Mouse (Mus musculus) T-helper 1 cell (primary cell): ENCODE results near the gene Mettl21a.
"Not testable (repeated sequence)": the region's sequence is repeated elsewhere in the genome, so short reads cannot be mapped to it uniquely, and the experiment has no call there.

ENCODE experiments used
- in situ Hi-C: fragments of 300-600 bp; cut with MboI, MseI; formaldehyde crosslinking; loops from one replicate; pipeline ENCODE4 v1.15.1; 2025; ENCODE audit warnings: high pct_unique_total_duplicates

The Mettl21a gene

DNA sequence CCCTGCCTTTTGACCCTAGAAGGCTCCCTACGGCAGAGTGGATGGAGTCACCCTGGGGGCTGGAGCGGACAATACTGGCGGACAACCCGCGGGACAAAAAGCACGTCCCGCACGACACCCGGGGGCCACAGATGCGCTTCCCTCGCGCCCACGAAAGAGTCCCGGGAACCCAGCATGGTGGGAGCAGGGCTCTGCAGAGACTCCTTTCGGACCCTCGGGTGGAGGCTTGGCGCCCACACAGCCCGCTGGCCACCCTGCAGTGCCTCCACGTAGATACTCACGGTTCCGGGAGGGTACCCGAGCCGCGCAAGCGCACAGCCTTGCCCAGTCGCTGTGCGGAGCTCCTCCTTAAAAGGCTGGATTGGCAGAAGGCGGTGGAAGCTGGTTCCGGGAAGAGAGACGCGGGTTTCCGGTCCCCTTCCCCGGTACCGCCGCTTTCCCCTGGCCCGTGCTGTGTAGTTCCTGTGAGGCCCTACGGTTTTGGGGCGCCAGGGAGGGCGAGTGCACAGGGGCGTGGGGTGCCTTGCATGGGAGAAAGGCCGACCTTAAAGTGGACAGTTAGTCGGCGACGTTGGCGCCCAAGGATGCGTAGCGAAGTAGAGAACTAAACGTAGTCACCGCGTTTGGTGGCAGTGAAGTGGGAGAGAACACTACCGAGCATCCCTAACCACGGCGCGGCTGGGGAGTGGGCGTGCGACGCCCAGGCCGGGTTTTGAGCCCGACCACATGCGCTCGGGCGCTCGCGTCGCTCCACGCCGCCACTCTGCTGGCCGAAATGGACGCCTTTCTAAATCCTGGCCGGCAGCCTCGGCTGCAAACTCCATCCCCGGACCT is at the start of gene Mettl21a:
Mettl21a (minus strand) TSS at position 362 of the 834 bp plus-strand sequence.
- in situ Hi-C loops = loop anchor here (10.0 kb wide), 1 partner anchor 502 kb away; no protein-coding TSS in a partner anchor

DNA sequence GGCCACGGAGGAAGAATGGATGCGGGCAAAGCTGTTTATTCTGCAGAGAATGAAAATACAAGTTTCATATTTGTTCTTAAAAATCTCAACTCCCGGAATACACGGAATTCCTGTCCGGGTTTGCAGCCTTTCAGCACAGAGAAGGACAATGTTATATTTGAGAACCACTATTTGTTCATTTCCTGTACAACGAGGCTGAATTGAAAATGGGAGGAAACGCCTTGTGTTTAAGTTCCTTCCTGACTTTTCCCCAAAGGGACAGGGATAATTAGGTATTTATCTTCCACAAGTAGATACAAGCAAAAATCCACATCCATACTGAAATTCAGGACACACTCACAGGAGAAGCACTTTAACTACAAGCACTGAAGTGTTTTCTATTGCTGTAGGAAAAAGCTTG is 41.8 kb upstream of the Mettl21a start:
- in situ Hi-C loops = loop anchor here (25.0 kb wide), 1 partner anchor 1553 kb away; no protein-coding TSS in a partner anchor

GRCm38 (mm10) chr1:64656423-64657129 is 39.5 kb upstream of the Mettl21a start:
- in situ Hi-C loops = loop anchor here (25.0 kb wide), 1 partner anchor 1556 kb away; no protein-coding TSS in a partner anchor

DNA sequence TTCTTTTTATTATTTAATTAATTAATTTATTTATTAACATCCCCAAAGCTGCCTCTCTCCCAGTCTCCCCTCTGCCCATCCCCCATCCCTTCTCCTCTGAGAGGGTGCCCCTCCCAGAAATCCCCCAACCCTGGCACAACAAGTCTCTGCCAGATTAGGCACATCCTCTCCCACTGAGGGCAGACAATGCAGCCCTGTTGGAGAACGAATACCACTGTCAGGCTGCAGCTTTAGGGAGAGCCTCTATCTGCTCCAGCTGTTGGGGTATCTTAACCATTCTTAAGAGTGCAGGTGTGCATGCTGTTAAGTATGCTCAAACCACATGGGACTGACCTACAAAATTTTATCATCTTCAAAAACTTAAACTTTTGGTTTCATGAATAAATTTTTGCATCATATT is 38.4 kb upstream of the Mettl21a start:
- in situ Hi-C loops = loop anchor here (25.0 kb wide), 1 partner anchor 1557 kb away; no protein-coding TSS in a partner anchor

DNA sequence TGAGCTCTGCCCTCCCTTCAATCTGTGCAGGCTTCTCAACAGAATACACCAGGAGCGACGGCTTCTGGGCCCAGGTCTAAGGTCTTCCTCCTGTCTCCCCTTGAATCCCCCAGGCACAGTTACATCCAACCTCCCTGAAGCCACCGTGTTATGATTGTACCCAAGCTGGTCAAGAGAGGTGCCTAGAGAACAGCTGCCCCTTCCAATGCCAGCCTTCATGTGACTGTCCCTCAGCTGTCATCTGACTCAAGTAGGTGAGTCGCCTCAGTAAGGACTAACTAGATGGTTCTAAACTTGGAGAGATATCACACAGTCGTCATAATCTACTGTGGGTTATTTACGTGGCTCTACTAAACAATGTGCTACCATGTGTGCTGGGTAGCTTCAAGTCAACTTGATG is 36.7 kb upstream of the Mettl21a start:
- in situ Hi-C loops = loop anchor here (25.0 kb wide), 1 partner anchor 1559 kb away; no protein-coding TSS in a partner anchor

DNA sequence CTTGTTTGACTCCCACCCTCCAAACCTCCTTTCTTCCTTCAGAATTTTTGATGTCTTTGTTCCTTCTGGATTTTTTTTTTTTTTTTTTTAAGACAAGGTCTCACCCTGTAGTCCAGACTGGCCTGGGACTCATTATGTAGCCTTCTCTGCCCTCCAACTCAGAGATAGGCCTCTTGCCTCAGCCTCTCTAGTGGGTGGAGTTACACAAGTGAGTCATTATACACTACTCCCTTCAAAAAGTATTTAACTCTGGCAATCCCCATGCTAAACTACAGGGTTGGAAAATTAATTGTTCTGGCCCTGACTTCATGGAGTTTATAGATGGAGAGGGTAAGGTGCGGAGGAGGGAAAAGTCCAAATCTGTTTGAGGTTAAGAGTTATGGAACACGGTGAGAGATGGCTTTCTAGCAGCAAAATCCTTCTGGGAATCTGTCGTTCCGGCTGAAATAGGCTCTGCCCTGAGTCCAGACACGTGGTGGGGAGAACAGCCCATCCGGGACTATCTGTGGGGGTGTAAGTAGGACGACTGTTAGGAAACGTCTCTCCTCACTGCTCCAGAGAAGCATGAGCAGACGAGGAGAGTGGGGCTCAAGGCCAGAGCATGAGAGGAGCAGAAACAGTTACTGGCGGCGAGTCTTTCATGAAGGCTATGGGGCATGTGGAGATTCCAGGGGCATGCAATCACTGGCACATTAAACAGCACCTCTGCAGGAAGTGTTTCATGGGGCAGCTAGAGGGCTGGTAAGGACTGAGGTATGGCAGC is 32.5 kb upstream of the Mettl21a start:
- in situ Hi-C loops = loop anchor here (25.0 kb wide), 1 partner anchor 1563 kb away; no protein-coding TSS in a partner anchor

- in situ Hi-C loops = no loop called here
Measured at GRCm38 (mm10) chr1:64644513-64644912, 27.5 kb upstream of the Mettl21a start.

GRCm38 (mm10) chr1:64642541-64642940 is 25.5 kb upstream of the Mettl21a start:
- in situ Hi-C loops = not testable (repeated sequence)

DNA sequence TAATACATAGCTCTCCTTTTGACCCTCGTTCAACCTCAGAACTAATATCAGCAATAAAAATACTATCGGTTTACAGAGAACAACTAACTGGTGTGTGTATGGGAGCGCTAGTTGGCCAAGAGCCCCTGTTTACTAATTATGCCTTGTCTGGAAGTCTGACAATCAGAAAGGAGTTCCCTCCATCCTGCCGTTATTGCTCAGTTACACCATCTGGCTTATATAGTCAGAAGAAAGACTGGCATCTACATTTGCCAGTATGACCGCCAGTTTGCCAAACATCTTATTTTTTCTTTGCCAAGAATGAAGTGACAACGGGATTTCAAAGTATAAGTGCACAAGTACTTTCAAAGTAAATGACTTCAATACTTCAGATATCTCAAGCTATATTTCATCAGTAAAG is 24.0 kb upstream of the Mettl21a start:
- in situ Hi-C loops = no loop called here

- in situ Hi-C loops = no loop called here
Measured at GRCm38 (mm10) chr1:64639279-64639678, 22.2 kb upstream of the Mettl21a start.

DNA sequence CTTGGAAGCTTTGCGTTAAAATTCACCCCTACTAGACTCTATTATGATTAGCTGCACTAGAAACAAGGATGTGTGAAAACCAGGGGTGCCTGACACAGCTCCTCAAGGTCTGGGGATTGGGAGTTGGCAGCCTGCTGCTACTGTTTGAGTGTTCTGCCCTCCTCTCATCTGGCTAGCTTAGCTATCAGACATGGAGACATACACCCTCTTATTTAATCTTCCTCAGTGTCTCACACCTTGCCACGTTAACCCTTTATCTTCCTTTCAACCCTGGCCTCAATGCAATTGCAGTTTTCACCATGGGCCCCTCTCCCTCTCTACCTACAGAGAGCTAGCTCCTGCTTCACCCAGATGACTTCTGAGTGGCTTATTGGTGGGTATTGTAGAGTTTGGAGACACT is 18.6 kb upstream of the Mettl21a start:
- in situ Hi-C loops = no loop called here

DNA sequence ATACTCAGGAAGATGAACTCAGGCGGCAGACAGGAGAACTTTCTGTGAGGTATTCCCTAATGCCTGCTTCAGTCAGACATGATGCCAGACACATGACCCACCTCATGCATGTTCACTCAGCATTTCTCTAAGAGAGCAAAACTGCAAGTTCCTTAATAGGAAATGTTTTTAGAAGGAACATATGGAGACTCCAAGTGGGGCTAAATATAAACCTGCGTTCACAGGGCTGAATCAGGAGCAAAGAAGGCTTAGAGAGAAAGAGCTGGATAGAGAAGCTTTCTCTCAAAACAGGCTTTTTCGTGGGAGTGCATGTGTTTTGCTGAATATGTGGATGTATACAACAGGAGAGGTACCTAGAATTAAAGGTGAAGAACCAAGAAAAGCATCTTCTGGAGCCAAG is 16.2 kb upstream of the Mettl21a start:
- in situ Hi-C loops = no loop called here

- in situ Hi-C loops = no loop called here
Measured at GRCm38 (mm10) chr1:64631526-64631925, 14.5 kb upstream of the Mettl21a start.

DNA sequence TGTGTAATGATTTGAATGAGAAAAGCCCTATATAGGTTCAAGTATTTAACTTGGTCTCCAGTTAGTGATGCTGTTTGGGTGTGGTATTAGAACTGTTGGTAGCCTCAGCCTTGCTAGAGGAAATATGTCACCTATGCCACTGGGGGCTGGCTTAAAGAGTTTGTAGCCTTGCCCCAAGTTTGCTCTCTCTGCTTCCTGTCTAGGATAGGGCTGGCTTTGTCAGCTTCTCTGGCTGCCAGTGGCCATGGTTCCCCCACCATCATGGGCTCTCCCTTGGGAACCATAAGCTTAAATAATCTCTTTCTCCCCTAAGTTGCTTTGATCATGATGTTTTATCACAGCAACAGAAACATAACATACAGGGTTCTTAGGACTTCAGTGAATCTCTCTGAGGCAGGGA is 8.2 kb upstream of the Mettl21a start:
- in situ Hi-C loops = no loop called here

DNA sequence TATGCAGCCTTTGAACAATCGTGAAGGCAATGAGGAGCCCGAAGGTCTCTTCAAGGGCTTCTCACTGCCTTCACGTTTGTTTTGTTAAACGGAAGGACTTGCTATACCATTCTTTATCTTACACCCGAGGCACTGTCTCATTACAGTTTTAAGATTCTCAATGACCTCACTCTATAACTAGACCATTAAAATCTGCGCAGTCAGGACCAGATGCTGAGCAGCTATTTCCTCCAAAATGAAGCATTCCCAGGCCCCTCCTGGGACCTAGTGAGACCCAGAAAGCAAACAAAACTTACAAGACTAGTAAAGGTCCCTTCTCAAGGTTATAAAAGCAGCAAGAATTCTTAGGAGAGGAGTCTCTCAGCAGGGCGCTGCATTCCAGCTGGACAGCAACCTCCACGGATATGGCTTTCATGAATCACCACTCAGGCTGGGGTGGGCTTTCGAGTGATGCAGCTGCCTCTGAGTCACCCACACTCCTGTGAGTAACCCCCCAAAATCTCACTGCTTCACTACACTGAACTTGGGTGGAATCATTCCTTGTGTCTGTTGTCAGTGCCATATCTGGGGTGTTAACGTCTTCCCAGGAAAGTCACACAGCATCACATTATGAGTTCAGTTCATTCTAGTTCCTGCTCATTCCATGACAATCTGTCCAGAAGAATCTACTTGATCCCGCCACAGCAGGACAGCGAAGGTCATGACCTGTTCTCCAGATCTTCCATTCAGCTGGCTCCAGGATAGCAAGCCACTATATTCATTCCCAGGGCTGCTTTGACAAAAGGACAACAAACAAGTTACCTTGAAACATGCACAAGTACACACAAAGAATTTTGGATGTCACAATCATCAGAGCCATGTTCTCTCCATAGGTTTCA is 6.8 kb upstream of the Mettl21a start:
- in situ Hi-C loops = loop anchor here (5.0 kb wide), 1 partner anchor 84 kb away; no protein-coding TSS in a partner anchor

DNA sequence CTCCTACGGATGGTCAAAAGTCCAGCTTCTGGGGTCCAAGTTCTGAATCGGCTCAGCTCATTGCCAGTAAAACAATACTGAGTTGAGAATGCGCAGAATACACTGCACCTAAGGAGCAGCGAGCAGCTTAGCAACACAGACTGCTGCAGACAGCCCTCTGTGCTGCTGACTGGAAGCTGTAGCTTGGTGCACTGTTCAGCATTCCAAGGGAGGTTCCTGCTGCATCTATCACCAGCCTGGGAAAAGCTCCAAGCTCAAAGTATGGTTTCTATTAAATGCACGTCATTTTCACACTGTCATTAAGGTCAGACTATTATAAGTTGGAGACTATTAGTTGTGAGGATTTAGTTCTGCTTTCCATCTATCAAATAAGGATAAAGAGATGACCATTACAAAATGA is 4.1 kb upstream of the Mettl21a start:
- in situ Hi-C loops = loop anchor here (5.0 kb wide), 1 partner anchor 86 kb away; no protein-coding TSS in a partner anchor

DNA sequence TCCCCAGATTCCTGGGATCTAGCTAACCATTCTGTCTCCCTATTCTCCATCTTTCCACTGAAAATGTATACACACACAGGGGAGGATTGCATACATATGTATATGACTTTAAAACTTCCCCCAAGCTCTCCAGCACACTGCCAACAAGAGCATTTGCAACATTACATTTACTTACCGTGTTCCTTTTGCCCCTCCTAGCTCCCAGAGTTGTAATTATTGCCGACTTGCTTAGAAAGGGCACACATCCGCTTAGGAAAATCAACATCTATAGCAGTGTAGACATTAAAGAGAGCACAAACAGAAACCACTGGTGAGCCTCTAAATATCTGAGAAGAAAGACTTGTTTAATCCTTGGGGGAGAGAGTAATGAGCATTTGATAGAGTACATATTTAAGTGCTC is 1.2 kb upstream of the Mettl21a start:
- in situ Hi-C loops = loop anchor here (10.0 kb wide), 1 partner anchor 503 kb away; no protein-coding TSS in a partner anchor

- in situ Hi-C loops = loop anchor here (10.0 kb wide), 1 partner anchor 503 kb away; no protein-coding TSS in a partner anchor
Measured at GRCm38 (mm10) chr1:64617715-64617984, 608 bp upstream of the Mettl21a start.

DNA sequence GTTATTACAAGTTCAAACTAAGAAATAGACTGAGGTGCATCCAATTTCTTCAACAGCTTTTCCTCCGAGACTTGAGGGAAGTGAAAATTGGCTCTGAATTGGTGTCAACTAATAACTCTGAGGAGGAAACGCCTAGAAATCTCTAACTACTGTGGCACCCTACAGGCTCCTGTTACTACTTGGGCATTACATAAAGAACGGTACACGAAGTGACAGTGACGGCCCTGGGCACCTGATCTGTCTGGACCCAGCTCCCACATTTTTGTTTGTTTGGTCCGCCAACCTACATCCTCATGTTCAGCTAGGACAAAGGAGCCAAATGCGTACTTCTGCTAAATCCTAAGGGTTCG is 536 bp downstream of the Mettl21a start:
- in situ Hi-C loops = loop anchor here (10.0 kb wide), 1 partner anchor 502 kb away; no protein-coding TSS in a partner anchor

- in situ Hi-C loops = loop anchor here (10.0 kb wide), 1 partner anchor 501 kb away; no protein-coding TSS in a partner anchor
Measured at GRCm38 (mm10) chr1:64616076-64616475, 966 bp downstream of the Mettl21a start.
